Mouse (Mus musculus): ENCODE measurements at regions not wholly inside any gene's neighbourhood (a gene's known extent, or its start where the extent isn't known, plus 50 kb on each side); places are given as distances from the start of the nearest gene placed in this dataset.
A peak's percentile ranks its signal among the peaks of the same experiment; 100 is the strongest.

DNA sequence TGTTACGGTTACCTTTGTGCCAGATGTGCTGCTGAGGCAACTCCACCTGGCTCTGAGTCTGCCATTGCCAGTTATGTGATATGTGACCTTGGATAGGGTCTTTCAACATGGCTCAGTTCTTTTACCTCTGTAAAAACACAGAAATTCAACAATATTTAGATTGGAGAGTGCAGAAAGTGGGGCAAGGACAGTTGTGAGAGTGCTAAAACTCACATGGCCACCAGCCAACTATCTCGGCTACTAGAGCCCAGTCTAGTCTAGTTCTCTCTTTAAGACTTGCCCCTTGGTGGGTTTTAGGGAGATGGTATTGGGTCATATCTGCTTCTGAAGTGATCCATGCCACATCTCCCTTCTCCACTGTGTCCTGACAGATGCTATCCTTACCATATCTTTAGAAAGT lies 233.0 kb downstream of the Phf14 start:
- DNase-seq (ENCODE audit: low spot score in 2 of 2): no peak

DNA sequence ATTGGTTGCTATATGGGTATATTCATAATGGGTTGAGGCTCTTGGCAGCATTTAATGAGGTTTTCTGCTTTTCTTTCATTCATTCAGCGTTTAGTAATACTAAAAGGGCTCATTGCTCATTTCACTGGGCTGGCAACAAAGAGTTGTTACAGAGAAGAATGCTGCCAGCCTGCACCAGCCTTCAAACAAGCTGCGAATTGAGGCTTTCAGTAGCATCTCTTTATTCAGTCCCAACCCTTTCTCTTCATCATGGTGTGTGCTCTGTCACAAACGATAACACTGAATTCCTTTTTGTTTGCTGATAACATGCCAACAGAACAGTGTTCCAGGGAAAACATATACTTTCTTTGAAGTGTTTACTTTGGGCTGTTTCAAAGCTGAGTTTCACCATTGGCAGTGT lies 237.6 kb downstream of the Phf14 start:
- DNase-seq (ENCODE audit: low spot score in 2 of 2): no peak

DNA sequence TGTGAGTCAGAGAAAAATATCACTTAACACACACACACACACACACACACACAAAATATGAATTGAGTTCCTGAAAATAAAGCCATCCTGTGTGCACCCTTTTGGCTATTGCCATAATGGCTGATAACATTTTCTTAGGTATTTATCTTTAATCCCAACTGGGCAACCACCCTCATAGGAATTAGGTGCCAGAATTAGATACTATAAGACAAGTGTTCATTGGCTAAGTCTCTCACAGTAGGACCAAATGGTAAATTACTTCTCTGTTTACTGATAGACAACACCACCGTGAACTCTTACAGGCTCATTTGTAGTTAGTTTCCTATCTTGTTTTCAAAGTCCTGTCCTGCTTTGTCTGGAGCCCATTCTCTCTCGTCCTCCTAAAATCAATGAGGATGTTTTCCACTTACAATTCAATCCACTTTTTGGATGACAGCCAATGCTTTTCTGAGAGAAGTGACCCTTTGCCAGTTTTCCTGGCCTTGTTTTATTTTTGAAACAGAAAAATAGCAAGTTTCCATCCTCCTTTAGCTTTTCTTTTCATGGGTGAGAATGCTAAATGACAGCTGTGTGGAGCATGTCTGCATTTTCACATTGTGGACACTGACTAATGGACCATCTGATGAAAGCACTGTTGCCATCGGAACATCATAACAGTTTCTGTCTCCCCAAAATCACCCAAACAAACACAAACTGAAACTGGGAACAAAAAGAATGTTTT lies 243.2 kb downstream of the Phf14 start:
- no peak for DNase-seq (ENCODE audit: low spot score in 2 of 2)

DNA sequence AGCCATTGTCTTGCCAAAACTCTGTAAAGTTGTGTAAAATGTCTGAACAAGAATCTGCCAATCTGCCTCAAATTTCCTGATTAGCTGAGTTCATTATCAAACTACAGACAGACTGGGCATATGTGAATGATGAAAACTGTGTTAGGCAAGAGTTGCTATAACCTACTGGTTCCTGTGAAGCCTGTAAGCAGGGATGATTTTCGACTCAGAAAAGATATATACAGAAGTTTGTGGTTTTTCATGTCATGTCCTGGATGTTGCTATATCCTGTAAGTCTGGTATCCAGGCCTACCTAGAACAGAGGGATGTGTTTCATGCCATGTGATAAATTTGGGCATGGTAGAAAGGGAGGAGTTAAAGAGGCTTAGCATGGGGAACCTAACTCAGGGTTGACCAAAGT lies 256.4 kb downstream of the Phf14 start:
- no peak for DNase-seq (ENCODE audit: low spot score in 2 of 2)

DNA sequence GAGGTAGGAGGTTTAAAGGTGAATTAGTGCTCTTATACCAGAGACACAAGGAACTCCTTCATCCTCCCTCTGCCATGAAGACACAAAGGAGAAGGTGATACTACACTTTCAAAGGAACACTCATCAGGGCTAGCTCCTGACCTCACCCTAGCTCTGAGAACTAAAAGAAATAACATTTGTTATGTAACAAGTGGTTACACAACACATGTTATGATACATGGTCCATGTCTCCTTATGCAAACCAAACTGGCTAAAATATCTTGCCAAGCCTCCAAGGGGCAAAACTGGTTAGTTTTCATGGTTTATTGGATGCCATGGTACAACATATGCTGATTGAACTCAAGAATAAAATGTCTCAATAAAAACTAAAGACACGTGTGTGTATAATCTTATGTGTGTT lies 260.9 kb downstream of the Phf14 start:
- no peak for DNase-seq (ENCODE audit: low spot score in 2 of 2)

DNA sequence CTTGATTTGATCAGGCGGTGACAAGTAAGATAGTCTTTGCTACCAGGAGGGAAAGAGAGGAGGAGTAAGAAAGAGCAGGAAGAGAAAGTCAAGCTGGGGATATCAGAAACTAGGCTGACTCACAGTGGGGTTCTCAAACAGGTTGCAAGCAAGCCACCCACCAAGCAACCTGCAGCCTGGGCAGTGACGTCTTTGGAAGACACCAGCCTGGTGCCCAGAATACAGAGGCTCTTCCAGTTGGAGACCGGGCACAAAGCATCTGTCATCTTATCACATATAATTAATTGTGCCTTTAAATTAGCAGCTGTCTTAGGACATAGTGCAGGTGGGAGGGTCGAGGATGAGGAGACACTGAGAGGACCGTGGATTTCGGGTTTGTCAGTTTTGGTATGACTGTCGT lies 261.8 kb downstream of the Phf14 start:
- DNase-seq (ENCODE audit: low spot score in 2 of 2): no peak

DNA sequence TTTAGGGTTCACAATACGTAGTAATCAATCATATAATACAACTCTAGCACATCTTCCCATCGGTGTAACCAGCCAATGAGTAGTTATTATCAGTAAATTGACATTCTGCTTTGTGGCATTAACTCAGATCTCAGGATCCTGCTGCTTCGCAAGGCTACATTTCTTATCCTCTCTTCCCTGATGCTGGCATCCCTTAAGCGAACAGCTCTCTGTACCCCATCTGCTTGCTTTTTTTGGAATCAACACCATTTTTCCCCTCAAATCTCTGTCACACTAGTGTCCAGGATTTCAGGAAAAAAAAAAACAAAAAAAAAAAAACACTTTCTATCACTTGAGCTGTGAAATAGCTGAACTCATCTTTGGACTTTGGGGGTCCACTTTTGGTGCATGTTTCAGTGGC lies 263.1 kb downstream of the Phf14 start:
- DNase-seq (ENCODE audit: low spot score in 2 of 2): no peak

DNA sequence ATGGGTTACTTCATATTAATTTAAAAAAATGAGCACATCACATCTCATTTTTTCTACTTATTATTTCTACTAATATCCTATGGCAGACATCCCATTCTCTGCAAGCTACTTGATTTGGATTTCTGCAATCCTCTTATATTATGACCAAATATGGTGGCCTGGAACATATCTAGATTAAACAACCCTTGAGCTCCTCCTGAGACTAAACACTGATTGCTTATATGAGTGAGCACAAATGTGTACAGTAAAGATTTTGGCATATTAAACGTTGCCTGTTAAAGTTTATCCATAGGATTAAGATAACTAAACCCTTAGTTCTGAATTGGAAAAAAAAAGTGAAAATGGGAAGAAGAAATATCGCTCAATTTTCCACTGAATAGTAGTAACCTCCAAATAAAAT lies 263.6 kb downstream of the Phf14 start:
- DNase-seq (ENCODE audit: low spot score in 2 of 2): no peak

DNA sequence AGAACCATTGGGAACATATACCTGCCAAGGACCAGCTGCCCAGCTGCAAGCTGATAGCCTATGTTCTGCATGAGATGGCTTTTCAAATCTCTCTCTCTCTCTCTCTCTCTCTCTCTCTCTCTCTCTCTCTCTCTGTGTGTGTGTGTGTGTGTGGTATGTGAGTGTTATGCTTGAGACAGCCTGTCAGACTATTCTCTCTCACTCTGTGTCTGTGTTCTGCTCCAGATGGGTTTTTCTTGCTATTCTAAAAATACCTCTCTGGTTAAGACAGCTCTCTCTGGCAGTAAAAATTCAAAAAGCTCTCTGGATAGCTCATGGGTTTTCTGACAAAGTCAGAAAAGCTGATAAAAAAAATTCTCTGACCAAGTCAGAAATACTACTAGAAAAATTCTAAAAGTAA lies 270.4 kb downstream of the Phf14 start:
- DNase-seq (ENCODE audit: low spot score in 2 of 2): no peak

DNA sequence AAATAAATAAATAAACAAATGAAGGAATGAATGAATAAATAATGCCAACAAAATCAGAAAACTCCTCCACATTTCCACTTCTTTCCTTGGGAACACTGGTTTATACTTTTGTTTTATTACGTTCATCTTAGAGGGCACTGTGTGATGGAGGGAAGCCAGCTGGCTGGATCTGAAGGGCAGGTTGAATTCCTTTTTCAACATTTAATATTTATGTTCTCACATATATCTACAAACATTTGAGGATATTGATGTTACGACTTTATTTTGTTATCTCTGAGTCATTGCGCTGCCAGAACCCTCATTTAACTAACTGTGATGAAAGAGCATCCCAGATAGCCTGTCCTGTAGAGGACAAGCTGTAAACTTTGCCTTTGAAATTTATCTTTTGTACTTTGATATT lies 273.3 kb downstream of the Phf14 start:
- no peak for DNase-seq (ENCODE audit: low spot score in 2 of 2)

DNA sequence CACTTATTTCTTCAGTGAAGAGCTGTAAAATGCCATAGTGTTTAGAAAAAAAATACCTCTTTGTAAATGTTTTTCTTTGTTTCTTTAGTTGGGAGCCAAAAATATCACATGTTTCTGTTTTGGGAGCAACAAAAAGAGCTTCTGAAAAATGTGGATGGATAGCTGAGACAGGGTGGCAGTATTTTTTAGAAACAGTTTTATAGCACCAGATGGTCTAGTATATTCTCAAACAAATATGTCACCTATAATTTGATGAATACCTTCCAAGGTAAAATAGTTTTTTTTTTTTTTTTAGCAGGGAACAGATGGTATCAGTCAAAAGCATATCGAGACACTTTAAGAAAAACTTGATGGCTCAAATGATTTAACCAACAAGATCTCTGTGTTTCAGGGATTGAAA lies 302.6 kb downstream of the Phf14 start:
- DNase-seq (ENCODE audit: low spot score in 2 of 2): no peak

DNA sequence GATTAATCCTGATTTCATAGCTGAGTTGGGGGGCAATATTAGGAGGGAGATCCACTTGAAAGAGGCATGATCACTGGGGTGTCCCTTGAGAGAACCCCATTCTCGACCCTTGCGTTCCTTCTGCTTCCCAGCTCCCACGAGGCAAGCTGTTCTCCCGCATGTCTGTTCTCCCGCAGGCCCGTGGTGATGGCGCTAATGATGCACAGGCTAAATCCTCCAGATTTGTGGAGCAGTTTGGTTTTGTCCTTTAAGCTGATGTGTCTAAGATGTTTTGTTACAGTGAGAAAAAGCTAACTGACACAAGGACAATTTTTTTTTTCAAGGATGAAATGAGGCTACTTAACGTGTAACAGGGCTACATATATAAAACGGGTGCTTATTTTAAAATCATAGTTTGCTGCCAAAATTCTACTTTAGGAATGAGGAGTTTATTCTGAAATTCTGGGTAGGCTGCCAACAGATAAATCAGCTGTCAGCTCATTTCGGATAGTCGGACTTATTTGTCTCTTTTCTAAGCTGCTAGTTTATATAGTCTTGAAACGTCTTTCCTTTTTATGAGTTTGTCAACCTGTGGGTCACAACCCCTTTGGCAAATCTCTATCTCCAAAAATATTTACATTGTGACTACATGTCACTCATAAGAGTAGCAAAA lies 307.0 kb downstream of the Phf14 start:
- no peak for DNase-seq (ENCODE audit: low spot score in 2 of 2)

DNA sequence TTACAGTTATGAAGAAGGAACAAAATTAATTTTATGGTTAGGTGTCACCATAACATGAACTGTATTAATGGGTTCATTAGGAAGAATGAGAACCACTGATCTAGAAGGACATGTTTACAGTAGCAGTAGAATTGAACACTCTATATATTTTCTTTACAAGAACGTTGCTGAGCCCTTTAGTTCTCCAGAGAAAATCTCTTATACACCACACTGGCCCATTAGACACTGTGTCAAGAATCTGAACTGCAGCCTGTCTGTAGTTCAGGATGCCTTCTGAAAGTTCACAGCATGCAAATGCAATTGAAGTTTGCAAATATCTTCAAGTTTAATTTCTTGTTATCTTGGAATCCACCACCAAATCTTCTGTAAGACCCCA lies 307.6 kb downstream of the Phf14 start:
- no peak for DNase-seq (ENCODE audit: low spot score in 2 of 2)

DNA sequence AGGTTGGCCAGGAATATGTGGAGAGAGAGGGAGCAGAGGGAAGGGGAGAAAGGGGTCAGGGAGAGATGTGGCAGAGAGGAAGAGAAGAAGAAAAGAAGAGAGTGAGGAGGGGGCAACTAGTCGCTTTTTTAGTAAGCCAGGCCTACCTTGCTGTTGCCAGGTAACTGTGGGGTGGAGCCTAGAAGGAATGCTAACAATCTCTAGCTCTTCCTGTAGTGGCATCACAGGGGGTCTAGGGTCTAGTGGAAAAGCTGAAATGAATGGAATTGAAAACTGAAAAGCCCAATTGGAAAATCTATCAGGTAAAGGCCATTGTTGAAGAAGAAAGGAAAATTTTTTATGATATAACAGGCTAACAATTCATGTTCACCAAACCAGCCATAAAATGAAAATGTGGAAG lies 336.5 kb downstream of the Phf14 start:
- DNase-seq (ENCODE audit: low spot score in 2 of 2): no peak

DNA sequence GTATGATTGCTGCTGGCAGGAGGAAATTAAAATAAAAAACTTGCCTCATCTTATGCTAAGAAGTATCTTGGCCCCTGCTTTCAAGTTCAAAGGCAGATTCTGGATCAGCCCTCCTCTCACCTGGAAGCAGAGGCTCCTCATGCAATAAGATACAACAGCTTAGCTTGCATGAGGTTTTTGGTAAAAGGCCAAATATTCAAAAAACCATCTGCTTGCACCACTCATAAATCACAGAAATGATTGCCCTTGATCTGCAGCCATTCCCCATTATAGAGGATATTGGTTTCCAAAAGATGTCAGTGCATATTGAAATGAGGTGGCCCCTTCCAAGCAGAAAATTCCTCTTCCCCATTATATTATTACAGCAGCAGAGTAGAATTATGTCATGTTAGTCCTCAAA lies 340.4 kb downstream of the Phf14 start:
- no peak for DNase-seq (ENCODE audit: low spot score in 2 of 2)

DNA sequence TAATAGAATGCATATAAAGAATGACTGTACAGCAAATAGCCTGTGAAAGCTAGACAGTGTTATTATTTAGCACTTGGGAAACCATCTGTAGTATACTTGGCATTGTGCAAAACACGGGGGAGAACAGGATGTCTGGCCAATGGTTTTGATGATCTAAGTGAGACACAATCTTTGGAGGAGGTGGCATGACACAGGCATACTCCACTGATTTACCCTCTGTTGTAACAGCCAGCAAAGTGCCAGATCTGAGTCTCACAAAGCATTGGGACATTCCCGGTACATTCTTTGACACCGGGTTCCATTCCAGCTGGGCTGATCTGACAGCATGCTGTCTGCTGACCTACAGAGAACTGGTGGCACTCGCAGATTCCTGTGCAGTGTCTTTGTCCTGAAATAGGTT lies 341.0 kb downstream of the Phf14 start:
- no peak for DNase-seq (ENCODE audit: low spot score in 2 of 2)

DNA sequence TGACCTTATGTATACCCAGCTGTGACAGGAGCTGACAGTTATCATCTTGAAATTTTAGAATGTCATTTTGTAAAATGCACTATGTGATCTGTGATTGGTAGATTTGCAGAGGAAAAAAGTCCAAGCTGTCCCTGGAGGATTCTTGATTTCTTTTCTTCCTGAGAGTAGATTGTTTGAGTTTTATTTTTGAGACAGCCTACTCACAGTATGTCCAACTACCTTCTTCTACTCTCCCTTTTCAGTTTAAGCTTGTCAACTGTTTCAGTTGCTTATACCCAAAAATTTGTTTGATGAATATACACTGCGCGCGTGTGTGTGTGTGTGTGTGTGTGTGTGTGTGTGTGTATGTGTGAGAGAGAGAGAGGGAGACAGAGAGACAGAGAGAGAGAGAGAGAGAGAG lies 346.9 kb downstream of the Phf14 start:
- DNase-seq (ENCODE audit: low spot score in 2 of 2): no peak

DNA sequence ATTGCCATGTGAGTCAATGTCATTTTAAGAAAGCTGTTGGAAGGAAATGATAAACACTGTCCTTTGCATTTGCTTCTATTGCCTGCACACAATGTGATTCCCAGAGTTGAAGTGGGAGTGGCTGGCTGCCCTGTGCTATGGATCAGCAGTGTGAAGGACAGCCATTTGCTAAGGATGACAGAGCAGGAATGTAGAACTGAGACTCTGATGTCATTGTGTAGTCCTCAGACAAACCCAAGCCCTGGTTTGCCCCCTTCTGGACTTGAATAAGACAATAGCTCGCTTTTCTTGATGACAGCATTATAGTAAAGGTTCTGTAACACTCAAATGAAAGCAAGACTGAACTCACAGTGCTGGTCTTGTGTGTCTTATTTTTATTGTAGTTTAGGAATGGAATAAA lies 347.8 kb downstream of the Phf14 start:
- no peak for DNase-seq (ENCODE audit: low spot score in 2 of 2)

DNA sequence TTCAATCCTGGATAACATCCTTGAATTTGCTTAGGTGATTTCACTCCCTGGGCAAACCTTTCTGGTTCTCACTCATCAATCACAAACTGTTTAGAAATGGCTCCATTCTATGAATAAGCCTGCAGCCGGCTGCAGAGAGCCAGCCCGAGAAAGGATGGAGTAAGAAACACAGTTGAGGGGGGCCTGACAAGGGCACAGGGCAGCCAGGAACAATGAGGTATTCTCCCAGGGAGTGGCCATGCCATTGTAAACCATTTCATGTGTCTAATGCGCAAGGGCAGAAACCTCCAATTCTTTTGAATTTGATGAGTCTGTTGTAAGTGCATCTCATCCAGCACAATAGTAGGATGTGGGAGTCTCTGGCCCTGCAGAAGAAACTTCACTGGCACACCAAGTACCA lies 350.7 kb downstream of the Phf14 start:
- no peak for DNase-seq (ENCODE audit: low spot score in 2 of 2)

DNA sequence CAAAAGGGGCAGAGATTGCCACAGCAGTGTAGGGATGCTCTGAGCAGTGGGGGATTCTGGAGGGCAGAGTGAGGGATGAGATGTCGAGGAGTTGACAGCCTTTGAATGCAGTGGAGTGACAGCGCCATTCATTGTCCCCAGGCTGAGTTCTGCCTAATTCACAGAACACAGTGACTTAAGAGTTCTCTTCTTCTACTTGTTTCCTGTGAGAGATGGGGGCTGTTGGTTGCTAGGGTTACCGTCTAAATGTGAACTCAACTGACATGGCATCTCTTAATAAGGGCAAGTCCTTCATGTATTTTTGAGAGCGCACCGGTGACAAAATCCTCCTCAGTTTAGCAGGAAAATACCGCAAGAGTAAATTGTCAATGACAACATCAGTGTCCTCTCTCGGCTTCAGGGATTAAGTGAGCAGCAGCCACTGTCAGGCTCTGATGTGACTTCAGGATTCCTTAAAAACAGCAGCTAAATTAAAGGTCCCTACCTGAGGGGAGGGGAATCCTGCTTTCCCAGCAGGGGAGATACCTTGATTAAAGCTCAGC lies 351.4 kb downstream of the Phf14 start:
- no peak for DNase-seq (ENCODE audit: low spot score in 2 of 2)

DNA sequence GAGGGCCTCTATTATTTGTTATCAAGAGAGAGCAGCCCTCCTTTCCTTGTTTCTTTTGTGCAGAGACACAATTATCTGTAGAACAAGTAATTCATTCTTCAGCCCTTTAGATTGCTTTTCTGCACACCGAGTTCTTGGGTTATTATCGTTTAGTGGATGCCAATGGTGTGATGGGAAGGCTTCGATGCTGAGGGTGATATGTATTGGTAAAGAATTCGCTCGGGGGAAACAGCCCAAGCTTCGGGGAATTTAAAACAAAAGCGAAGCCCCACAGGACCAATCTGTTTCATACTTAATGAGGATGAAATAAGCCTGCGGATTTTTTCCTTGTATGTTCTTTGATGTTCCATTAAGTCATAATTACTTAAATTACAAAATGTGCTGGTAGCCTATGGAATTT lies 352.0 kb downstream of the Phf14 start:
- no peak for DNase-seq (ENCODE audit: low spot score in 2 of 2)

DNA sequence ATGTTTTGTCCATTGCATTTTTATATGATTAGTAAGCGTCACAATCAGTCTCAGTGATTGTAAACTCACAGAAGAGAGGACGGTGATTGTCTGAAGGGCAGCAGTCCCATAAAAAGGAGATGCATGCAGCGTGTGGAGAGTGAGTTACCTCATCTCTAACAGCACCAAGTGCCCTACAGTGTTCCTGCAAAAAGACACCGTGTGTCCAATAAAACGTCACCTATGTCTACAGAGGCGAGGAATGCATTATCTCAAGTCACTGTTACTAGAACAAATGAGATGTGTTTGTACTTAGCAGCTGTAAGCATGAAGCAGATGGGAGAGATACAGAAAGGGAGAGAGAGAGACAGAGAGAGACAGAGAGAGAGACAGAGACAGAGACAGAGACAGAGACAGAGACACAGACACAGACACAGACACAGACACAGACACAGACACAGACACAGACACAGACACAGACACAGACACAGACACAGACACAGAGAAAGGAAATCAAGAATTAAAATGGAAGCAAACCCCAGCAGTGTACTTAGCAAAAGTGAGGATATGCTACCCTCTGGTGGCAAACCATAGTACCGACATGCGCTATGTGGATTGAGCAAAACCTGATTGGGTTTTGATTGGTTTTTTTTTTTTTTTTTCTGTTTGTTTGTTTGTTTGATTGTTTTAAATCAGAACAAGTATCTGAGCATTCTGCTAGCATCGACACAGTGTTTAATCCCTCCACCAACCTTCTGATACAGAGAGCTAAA lies 352.9 kb downstream of the Phf14 start:
- DNase-seq (ENCODE audit: low spot score in 2 of 2): peak; percentile 15 to 21

Measured in urinary bladder, postnatal 36 days (tissue).